Mouse (Mus musculus) spleen, embryonic (tissue): ENCODE results near the gene Btf3l4.

Experiments used
- CTCF ChIA-PET: fragments of 350-600 bp; sonication (Branson Sonifier 250); formaldehyde crosslinking; loops from one replicate; lab custom pipeline; 2022; lab: Charles Lee

Gene Btf3l4

DNA sequence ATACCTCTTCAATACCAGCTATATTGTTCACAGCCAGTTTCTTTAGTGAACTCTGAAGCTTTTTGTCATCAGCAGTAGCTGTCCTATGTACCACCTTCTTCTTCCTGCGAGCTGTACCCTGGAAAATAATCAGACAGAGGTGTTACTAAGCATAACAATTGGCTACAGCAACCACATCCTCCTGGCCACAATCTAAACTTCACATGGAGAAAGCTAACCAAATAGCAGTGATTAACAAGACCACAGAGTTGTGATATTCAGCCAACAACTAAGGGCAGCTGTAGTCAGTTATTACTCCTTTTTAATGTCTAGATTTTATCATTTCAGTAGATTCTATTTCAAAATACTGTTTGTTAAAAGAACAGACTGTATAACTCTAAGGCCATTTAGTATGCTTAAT lies 7.3 kb downstream of the Btf3l4 start:
- CTCF ChIA-PET, result no interaction called here

DNA sequence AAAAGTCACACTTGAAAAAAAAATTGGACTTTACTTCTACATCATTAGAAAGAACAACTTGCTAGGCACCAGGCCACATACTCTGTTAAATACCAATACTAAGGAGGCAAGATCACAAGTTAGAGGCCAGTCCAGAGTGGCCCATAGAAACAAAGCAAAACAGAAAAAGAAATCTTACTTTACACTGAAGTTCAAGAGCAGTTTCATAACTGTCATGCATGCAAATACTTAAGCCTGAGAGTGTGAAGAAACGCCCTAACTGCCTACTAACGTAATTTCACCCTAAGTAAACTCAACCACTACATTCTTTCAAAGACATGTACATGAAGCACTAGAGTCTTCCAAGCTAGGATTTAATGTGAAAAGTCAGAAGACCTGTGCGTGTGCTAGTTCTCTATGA lies 7.7 kb downstream of the Btf3l4 start:
- CTCF ChIA-PET, result no interaction called here

DNA sequence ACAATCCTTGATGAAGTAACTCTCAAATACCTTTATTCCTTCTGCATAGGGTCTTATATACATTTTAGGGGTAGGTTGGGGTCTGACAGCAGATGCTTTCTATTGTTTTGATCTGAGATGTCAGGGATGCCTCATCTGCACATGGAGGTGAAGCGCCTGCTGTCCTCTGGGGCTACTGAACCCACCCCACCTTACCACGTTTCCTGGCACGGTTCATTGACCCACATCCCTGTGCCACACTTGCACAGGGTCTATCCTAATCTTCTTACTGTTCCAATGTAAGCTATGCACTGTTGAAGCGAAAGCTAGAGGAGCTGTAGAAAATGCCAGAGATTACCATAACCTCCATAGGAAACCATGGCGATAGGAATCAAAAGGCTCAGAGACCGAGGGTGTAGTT lies 21.9 kb downstream of the Btf3l4 start:
- CTCF ChIA-PET, result no interaction called here

DNA sequence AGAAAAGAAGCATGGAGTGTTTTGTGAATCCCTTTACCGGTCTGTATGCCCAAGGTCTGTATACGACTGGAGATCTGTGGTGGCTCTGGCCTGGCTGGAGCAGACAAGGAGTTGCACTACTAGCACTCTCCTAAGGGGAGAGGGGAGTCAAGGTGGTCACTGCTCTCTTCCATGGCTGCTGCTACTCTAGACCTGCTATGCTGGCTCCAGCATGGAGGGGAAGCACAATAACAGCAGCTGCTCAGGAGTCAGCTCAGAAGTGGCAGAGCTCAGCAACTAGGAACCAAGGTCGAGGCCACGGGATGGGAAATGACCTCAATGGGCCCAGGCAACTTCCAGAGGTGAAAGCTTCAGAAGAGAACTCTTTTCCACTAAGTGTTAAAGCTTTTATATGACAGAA lies 22.3 kb downstream of the Btf3l4 start:
- CTCF ChIA-PET, result no interaction called here

DNA sequence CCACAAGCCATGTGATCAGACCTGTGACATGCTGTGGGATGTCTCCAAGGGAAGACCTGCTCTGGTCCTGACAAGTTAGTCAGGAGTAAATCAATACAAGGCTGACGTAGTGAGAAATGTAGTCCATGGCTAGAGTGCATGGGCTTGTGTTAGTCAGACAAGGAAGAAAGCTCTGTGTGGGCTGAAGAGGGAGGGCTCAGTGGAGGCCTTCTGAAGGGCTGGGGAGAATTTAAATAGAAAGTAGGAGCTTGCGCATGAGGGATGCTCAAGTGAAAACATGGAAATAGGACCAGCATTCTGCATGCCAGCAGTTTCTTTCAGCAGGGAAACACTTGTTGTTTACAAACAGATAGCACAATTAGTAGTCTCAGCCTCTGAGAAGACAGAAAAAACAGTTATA lies 29.9 kb downstream of the Btf3l4 start:
- CTCF ChIA-PET, result no interaction called here

DNA sequence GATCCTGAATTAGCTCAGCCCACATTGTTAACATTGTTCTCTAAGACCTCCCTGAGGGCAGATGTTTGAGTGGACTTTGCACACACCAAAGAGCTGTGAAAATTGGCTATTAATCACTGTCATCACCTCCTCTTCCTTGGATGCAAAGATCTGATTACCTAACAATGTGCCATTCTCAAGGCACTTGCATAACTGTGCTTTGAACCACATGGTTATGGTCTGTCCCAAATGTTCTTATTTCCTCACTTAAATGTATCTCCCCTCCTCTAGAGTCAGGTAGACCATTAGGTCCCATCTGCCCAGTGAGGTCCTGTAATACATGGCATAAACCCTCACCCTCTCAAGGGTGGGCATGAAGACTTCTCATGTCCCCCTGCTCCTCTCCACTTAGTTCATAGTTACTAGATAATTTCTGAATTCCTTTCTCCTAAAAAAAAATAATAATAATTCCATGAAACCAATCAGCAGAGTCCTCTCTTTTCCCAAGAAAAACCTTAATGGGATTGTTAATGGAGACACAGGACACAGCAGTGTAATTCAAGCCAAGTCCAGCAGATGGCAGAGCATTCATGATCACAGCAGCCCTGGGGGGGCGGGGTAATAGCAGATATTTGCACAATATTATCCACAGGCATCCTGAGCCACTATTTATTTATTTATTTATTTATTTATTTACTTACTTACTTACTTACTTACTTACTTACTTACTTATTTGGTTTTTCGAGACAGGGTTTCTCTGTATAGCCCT lies 35.2 kb downstream of the Btf3l4 start:
- CTCF ChIA-PET, result no interaction called here

DNA sequence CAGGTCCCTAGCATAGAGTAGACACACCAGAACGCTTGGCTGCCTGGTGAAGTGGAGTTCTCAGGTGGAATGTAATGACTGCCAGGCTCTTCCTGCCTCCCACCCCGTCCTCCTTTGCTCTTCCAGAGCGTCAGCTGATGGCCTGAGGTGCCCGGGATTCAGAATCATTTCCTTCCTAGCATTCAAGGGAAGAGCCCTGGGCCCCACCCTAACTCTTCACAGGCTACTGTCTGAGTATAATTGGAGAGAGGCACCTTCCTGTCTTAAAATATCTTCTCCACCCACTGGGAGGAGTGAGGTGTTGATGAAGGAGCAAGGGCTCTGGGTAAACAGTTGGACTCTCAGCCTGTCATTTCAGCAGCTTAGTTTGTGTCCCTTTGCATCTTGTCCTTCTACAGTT lies 36.7 kb downstream of the Btf3l4 start:
- CTCF ChIA-PET, result no interaction called here

DNA sequence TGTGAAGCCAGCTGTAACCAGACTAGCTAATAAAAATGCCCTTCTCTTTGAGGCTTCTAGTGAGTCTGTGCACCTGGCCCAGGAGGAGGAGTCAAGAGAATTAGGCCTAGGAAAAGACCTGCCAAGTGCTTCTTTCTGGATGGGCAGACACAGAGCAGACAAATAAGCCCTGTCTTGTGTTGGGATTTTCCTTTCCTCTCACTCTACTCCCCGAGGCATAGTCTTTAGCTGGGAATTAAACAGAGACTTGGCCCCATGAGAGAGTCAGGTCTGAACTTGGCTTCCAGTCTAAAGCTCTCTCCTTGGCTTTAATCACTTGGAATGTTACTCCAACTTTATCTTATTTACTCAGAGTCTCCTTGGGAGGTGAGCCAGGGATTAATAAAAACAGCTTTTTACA lies 39.5 kb downstream of the Btf3l4 start:
- CTCF ChIA-PET, result no interaction called here

DNA sequence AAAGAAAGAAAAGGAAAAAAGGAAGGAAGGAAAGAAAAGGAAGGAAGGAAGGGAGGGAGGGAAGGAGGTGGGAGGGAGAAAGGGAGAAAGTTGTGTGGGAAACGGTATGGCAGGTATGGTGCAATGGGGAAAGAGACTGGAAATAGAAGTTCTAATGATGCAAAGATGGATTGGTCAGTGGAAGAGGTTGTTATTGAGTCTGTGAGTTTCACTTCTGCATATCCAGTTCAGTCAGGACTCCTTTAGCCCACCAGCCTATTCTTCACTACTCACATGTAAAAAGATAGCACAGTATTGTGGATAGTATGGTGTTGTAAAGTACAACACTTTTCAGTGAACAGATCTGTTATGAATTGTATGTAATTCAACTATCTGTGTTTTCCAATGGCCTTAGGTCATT lies 42.9 kb downstream of the Btf3l4 start:
- CTCF ChIA-PET, result no interaction called here

DNA sequence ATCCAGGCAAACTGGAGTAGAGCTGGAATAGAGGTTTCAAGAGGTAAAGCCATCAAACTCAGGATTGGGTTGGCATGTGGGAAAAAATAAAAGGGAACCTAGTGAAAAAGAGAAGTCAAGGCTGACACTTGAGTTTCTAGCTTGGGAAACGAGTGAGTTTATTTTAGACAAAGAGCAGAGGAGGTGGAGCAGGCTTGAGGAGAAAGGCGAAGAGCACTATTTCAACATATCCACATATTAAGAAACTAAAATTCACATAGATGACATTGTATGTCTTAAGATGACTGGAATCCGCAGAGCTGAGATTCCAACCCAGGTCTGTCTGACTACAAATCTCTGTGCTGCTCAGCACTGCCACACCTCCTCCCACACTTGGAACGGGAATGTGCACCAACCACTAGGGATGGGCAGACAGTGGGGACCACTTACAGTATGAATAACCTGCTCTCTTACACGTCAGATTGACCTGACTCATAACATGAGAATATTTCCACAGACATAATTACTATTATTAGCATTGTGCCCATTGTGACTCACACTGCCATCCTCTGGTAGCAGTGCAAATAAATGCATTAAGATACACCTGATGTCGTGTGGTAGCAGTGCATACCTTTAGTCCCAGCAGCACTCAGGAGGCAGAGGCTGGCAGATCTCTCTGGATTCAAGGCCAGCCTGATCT lies 44.0 kb downstream of the Btf3l4 start:
- CTCF ChIA-PET, result interaction anchor here (0.9 kb wide), 1 partner anchor 10 kb away, joined by 5 read pairs; no protein-coding TSS in a partner anchor

DNA sequence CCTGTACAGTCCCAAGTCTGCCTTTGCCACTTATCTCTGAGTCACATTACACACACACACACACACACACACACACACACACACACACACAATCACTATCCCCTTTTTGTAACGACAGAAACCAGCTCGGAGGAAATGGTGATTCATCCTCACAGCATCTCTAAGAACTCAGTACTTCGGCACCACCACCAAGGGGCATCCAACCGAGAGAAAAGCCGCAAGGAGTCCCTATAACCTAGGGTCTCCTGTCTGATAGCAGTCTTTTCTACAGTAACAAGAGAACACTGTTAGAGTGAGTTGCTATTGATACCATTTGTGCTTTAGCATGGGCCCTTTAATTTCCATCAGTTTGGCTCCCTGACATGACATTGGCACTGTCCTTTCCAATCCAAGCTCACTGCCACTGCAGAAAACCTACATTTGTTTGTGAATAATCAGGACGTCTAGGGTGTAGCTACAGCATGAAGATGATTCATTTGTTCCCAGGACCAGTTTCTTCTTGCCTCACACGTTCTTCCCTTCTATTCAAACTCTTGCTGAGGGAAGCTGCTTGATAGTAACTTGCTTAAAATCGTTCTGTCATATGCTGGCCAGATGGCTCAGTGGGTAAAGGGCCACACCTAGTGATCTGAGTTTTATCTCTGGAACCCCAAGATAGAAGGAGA lies 50.9 kb downstream of the Btf3l4 start:
- CTCF ChIA-PET, result interaction anchor here (0.5 to 0.7 kb wide), 3 partner anchors 20 to 1010 kb away, joined by 3 to 4 read pairs (median 4); no protein-coding TSS in a partner anchor

DNA sequence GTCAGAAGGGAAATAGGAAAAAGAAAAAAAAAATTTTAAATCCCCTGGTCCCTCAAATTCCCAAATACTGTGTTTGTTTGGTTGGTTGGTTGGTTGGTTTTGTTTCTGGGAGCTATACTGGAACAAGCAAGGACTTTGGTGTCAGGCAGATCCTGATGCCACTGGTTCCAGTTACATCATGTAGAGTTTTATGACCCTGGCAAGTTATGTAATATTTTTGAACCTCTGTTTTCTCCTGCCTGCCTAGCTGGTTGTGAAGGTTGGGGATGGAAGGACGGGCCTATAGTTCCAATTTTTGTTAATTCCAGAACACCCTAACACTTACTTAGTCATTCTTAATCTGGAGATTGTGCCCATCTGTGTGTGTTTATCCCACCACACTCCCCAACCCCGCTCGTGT lies 51.8 kb downstream of the Btf3l4 start:
- CTCF ChIA-PET, result interaction anchor here (0.5 kb wide), 1 partner anchor 234 kb away, joined by 3 read pairs; no protein-coding TSS in a partner anchor

DNA sequence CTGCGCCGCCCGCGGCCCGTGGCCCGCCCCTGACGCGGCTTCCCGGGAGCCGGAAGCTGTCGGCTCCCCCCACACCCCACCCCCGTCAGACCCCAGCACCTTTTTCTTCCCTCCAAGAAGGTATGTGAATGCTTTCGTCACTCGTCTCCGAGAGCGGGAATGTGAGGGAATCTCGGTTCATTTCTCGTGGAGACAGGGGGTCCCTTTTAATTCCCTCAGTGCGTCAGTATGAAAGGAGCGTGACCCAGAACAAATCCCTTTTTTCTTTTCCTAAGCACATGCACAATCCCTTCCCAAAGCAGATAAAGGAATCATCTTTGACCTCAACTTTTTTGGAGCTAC lies 52.6 kb downstream of the Btf3l4 start:
- CTCF ChIA-PET, result no interaction called here

DNA sequence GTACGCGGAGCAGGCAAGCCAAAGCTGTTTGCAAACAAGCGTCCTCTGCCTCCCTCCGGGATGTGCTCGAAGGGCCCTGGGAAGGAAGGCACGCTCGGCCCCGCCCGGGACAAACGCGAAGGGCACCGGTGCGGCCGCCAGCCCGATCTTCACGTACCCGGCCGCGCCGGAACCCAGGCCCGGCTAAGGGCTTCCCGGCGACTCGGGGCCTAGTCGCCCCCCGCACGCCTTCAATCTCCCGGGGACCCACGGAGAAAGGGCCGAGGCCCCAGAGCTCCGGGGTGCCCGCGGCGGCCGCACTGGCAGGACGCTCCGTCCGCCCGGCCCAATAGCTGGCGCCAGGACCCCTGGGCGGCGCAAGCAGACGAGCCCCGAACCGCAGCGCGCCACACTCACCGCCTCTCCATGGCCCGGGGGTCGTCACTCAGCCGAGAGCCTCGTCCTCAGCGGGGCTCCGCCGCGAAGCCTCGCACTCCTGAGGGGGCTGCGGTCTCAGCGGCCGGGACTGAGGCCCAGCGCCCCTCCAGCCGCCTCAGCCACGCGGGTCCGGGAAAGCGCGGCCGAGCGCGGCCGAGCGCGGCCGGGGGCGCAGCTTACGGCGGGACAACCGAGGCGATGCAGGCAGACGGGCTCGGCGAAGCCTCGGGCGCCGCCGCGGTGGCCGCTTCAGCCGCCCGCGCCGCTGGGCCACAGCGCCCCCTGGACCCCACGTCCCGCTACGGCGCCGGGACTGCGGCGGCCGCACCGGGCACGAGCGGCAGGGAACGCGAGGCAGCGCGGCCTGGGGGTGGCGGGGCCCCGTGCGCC lies 53.2 kb downstream of the Btf3l4 start, which contains the start of gene Zfyve9:
Gene Zfyve9 (minus strand): TSS at position 742 of the 807 bp plus-strand sequence.
- CTCF ChIA-PET, result interaction anchor here (0.6 kb wide), 1 partner anchor 66 kb away, joined by 5 read pairs; no protein-coding TSS in a partner anchor

DNA sequence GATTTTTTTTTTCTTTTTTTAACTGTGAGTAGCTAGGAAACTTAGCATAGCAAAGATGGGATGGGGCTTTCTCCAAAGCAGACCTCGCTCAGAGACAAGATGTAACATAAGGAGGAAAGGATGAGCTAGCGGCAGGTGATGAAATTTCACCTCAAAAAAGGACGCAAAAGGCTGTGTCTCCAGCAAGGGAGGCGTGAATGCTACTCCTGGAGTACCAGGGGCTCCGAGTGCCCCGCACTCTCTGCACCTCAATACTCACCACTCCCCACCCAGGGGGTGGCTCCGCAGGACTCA lies 53.7 kb downstream of the Btf3l4 start:
- CTCF ChIA-PET, result no interaction called here

DNA sequence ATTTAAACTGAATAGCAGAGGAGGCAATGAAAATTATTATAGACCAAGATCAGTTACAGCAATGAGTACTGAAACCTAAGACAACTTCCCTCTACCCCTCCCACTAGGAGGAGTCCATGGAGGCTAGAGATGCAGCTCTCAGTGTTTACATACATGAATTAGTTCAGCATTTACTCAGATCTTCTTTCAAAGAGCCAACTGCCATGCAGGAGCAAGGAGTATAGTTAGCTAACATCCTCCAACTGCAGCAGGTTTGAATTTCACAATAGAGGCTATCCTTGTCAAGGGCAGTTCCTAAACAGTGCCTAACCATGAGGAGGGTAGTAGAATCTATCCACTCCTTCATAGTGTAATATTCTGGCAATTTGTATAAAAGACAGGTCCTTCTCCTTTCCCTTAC lies 64.9 kb downstream of the Btf3l4 start:
- CTCF ChIA-PET, result no interaction called here
